Mouse (Mus musculus) thymus, adult 2 months (tissue): ENCODE data around the gene Gba.

ENCODE experiments used
- CTCF ChIP-seq: fragments of 200-500 bp; IDR thresholded peaks from 2 replicates; pipeline ENCODE4 v1.5.1; 2012; ENCODE audit warnings: mild to moderate bottlenecking, control low read depth, low read length, moderate library complexity, borderline replicate concordance; ENCODE audit not compliant: control insufficient read depth, poor library complexity, insufficient read depth; ENCODE audit errors: extremely low read depth
- POLR2A ChIP-seq: fragments of 200-500 bp; IDR thresholded peaks from 2 replicates; pipeline ENCODE4 v1.6.1; 2012; ENCODE audit warnings: mild to moderate bottlenecking, low read length, control low read depth, moderate library complexity; ENCODE audit not compliant: control insufficient read depth, poor library complexity, insufficient read depth; ENCODE audit errors: extremely low read depth

DNA sequence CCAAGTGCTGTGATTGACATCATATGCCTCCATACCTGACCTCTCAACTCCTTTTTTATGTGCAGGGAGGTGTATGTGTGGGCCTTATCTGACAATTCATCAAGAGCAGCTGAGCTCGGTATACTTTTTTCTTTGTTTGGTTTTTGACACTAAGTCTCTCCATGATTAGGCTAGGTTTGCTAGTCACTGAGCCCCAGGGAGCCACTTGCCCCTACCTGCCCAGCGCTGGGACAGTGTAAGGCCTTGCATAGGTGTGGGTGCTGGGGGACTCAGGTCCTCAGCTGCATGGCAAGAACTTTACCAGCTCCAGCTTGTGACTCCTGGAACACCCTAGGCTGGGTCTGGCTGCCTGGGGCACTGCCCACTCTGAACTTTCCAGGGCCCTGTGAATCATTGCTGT, 4.0 kb downstream of the Gba start:
- TF ChIP-seq POLR2A: no peak
- no peak for TF ChIP-seq CTCF
